Mouse (Mus musculus): Measurements from ENCODE around the gene Bmpr1b.

- TF ChIP-seq CTCF (IDR thresholded peaks at IDR 0.05; ENCODE audit: control insufficient read depth, insufficient read depth, low read length) (no peak), POLR2A (IDR thresholded peaks at IDR 0.05; ENCODE audit: borderline replicate concordance, control insufficient read depth, low read depth, low read length) (no peak)
Observed at GRCm38 (mm10) chr3:141890668-141891067, 278.6 kb downstream of the Bmpr1b start.
